ENCODE assay signal across 19 mouse cellular contexts in the genomic region with DNA sequence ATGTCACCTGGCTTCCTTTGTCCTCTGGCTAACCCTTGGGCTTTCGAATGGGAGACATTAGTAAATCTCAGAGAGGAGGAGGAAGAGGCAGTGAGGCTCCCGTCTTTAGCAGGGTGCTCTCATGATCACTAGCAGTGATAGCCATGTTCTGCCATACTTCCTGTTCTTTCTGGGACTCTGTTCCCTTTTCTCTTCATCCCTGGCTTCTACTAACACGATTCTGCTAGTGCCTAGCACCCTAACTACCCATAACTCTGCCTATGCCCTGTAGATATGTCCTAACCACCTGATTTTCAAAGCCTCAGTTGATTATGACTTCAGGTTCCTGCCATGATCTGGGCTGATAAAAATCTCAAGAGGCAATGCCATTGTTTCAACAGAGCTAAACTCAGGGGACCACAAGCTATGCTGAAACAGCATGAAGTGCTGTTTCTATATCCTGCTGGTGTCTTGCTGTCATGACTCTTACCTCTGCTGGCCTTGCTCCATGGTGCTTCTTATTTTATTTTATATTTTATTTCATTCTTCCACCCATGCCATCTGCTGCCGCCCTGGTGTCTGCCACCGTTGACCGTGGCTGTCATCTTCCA. TPM values are rescaled to one million over a fixed set of nuclear protein-coding genes. Genes with fewer than 3 reads are reported as not detected.
DNase-seq lines count a peak whose midpoint lies in the region; ATAC-seq and TF ChIP-seq lines count a peak whose summit lies in the region.
"Had no signal": no experiment of that assay in that cellular context is flagged by ENCODE, and none has a peak within 500 bp of the region (broad histone marks: within the 10 kb centered on the region; RNA-seq: fewer than 3 reads in every experiment).

No protein-coding gene starts in this region.

- H3K9ac ChIP-seq in heart, adult 2 months (ENCODE audit: low read depth, low read length) = no peak overlapping the region
- H3K9ac ChIP-seq: forebrain, embryonic 13.5 days; forebrain, postnatal 0 days; hindbrain, embryonic 14.5 days had no signal

- H3K4me3 ChIP-seq in heart, adult 2 months = no peak overlapping the region
- H3K4me3 ChIP-seq: embryonic facial prominence, embryonic 10.5 days; forebrain, embryonic 13.5 days; heart, embryonic 10.5 days had no signal

- no peak for TF ChIP-seq POLR2A in heart, adult 2 months (IDR thresholded peaks at IDR 0.05; ENCODE audit: insufficient read depth, low read depth, low read length)

- no peaks in the 10 kb centered on the region for H3K79me2 ChIP-seq in heart, adult 2 months (replicated peaks; ENCODE audit: control insufficient read depth, insufficient read depth, low read length)

- peak; percentile 5; the same call in 1 of the 2 replicates for TF ChIP-seq EP300 in heart, adult 2 months (IDR thresholded peaks at IDR 0.05; ENCODE audit: insufficient read depth, low read depth, low read length)

- no peak for DNase-seq in heart, adult 2 months
- no peak for DNase-seq in heart, adult 18-20 months
- DNase-seq in 416B (ENCODE audit: low read depth) = peak; percentile 67
- no peak for DNase-seq in left cerebral cortex, postnatal 14 days (ENCODE audit: low spot score in 2 of 2)
- DNase-seq in cerebellum, adult 8-10 months = no peak
- no peak for DNase-seq in spleen, adult 18-20 months
- DNase-seq: adrenal gland, postnatal 10 days; cerebellum, adult 11-12 months; cerebellum, adult 9-11 months; cerebellum, postnatal 36 days; forebrain, postnatal 0 days had no signal

- ATAC-seq in common myeloid progenitor, adult 5-6 weeks (replicated peaks; ENCODE audit: low read depth, poor library complexity, severe bottlenecking) = 0 out of 2 replicates have a peak, but pooled peaks have one; percentile 39
- peak; percentile 44 for ATAC-seq in megakaryocyte progenitor cell, adult 5-6 weeks (replicated peaks; ENCODE audit: poor library complexity)
- ATAC-seq: forebrain, embryonic 13.5 days; forebrain, postnatal 0 days; intestine, embryonic 16.5 days had no signal

- H3K27me3 ChIP-seq in heart, adult 2 months (ENCODE audit: control insufficient read depth, insufficient read depth, low read length) = no peaks in the 10 kb centered on the region
- H3K27me3 ChIP-seq: forebrain, embryonic 13.5 days had no signal

- intact Hi-C loops in heart, adult 2 months (cut with DNase I) = no loop called here
- intact Hi-C loops in left cerebral cortex, postnatal 14 days (cut with DNase I) = no loop called here

- peak; percentile 33 for TF ChIP-seq CTCF in heart, adult 2 months (IDR thresholded peaks at IDR 0.05)

- 70% methylated on average over 6 of the region's 6 CpGs for WGBS in heart, adult 2 months

- peaks cover 16% of the 10 kb centered on the region for H3K36me3 ChIP-seq in heart, adult 2 months (ENCODE audit: control insufficient read depth, insufficient read depth, low read length)
- H3K36me3 ChIP-seq: embryonic facial prominence, embryonic 10.5 days; G1E; heart, embryonic 10.5 days had no signal

- peaks cover 22% of the 10 kb centered on the region for H3K4me1 ChIP-seq in heart, adult 2 months (ENCODE audit: control insufficient read depth, insufficient read depth, low read length)
- H3K4me1 ChIP-seq: forebrain, embryonic 13.5 days had no signal

- H3K27ac ChIP-seq in heart, adult 2 months = peak overlapping the region; percentile 96
- H3K27ac ChIP-seq: embryonic facial prominence, embryonic 10.5 days; forebrain, embryonic 13.5 days; hindbrain, embryonic 14.5 days had no signal

RNA-seq across cellular contexts. Expression of a gene that starts 25.4 kb away (rescaled TPM):
- total RNA-seq in heart, adult 2 months (2021) = 100 to 1,000 TPM; 148 to 157 TPM
- 52.5 and 94.8 TPM in 2 replicates for polyA plus RNA-seq in heart, adult 2 months (2012; rRNA removed)
- total RNA-seq in heart, adult 18-20 months (2021) = 100 to 1,000 TPM; 174 to 178 TPM
- total RNA-seq in common myeloid progenitor, adult 5-6 weeks (2017) = 181 and 246 TPM in 2 replicates
- 131 and 135 TPM in 2 replicates for total RNA-seq in megakaryocyte progenitor cell, adult 5-6 weeks (2015)
- 142 and 172 TPM in 2 replicates for total RNA-seq in megakaryocyte progenitor cell, adult 5-6 weeks (2017)
- total RNA-seq in left cerebral cortex, postnatal 14 days (2021) = 100 to 1,000 TPM; 126 to 136 TPM
